ENCODE assay signal across 8 mouse cellular contexts in genomic region chr12:4202206-4202605, GRCm38 (mm10).
"Had no signal": no experiment of that assay in that cellular context is flagged by ENCODE, and none has a peak within 500 bp of the region (broad histone marks: within the 10 kb centered on the region; RNA-seq: fewer than 3 reads in every experiment).

No protein-coding gene starts in this region.

- DNase-seq: liver, postnatal 0 days; lung, adult 2 months; lung, postnatal 14 days; lung, postnatal 36 days; right cerebral cortex, postnatal 14 days; thymus, adult 2 months; thymus, postnatal 25 days; thymus, postnatal 4 days had no signal
